In genomic region chr19:42255438-42255783, GRCm38 (mm10) we compare ENCODE assay signal across 8 mouse cellular contexts. TPM values are rescaled to one million over a fixed set of nuclear protein-coding genes. Genes with fewer than 3 reads are reported as not detected.
A peak's percentile ranks its signal among the peaks of the same experiment; 100 is the strongest.
DNase-seq lines count a peak whose midpoint lies in the region; ATAC-seq and TF ChIP-seq lines count a peak whose summit lies in the region.

No protein-coding gene starts in this region.

- H3K27ac ChIP-seq in kidney, embryonic 15.5 days: no peak overlapping the region
- H3K27ac ChIP-seq in hindbrain, postnatal 0 days: peak overlapping the region; percentile 89
- H3K27ac ChIP-seq in liver, postnatal 0 days (ENCODE audit: low read depth): no peak overlapping the region

- peaks cover 33% of the 10 kb centered on the region for H3K27me3 ChIP-seq in kidney, embryonic 15.5 days
- H3K27me3 ChIP-seq in hindbrain, postnatal 0 days (ENCODE audit: insufficient read depth, low read length): 0 out of 2 replicates have a peak, but pooled peaks cover 8% of the 10 kb centered on the region
- H3K27me3 ChIP-seq in liver, postnatal 0 days (ENCODE audit: insufficient read depth, low read length): peaks cover 21% of the 10 kb centered on the region

- H3K9me3 ChIP-seq in kidney, embryonic 15.5 days (replicated peaks): no peaks in the 10 kb centered on the region
- H3K9me3 ChIP-seq in hindbrain, postnatal 0 days (ENCODE audit: low read length): no peaks in the 10 kb centered on the region
- no peaks in the 10 kb centered on the region for H3K9me3 ChIP-seq in liver, postnatal 0 days (ENCODE audit: low read length)

- ATAC-seq in kidney, embryonic 15.5 days (replicated peaks; ENCODE audit: low FRiP score): peak; percentile 55
- peak; percentile 60 for ATAC-seq in hindbrain, postnatal 0 days
- no peak for ATAC-seq in liver, postnatal 0 days
- no peak for ATAC-seq in monocyte, adult 5-6 weeks (replicated peaks; ENCODE audit: insufficient number of reproducible peaks, low FRiP score, low TSS enrichment, poor library complexity, severe bottlenecking)

- H3K4me1 ChIP-seq in kidney, embryonic 15.5 days: peaks cover 8% of the 10 kb centered on the region
- H3K4me1 ChIP-seq in hindbrain, postnatal 0 days (ENCODE audit: insufficient read depth, low read length): 0 out of 2 replicates have a peak, but pooled peaks cover 6% of the 10 kb centered on the region
- 0 out of 2 replicates have a peak, but pooled peaks cover 2% of the 10 kb centered on the region for H3K4me1 ChIP-seq in liver, postnatal 0 days (ENCODE audit: insufficient read depth)

- no peak for TF ChIP-seq EP300 in liver, postnatal 0 days (IDR thresholded peaks at IDR 0.05; ENCODE audit: low read depth)

- H3K9ac ChIP-seq in kidney, embryonic 15.5 days: no peak overlapping the region
- peak overlapping the region; percentile 70 for H3K9ac ChIP-seq in hindbrain, postnatal 0 days (replicated peaks; ENCODE audit: low read length)
- H3K9ac ChIP-seq in liver, postnatal 0 days (replicated peaks): no peak overlapping the region

- no peak for DNase-seq in kidney, adult 9 months
- DNase-seq in cerebellum, postnatal 36 days: peak; percentile 64 to 70
- peak; percentile 75 for DNase-seq in hindbrain, postnatal 0 days (ENCODE audit: low spot score)
- no peak for DNase-seq in liver, postnatal 0 days
- DNase-seq in urinary bladder, postnatal 25 days (ENCODE audit: low spot score): no peak
- no peak for DNase-seq in thymus, postnatal 4 days

- WGBS in kidney, embryonic 15.5 days: 3% methylated on average over 10 of the region's 23 CpGs
- 0% methylated on average over 13 of the region's 23 CpGs for WGBS in hindbrain, postnatal 0 days
- WGBS in liver, postnatal 0 days (ENCODE audit: insufficient replicate concordance): 2% methylated on average over 7 of the region's 23 CpGs

- no peak for TF ChIP-seq CTCF in hindbrain, postnatal 0 days (IDR thresholded peaks at IDR 0.05; ENCODE audit: low read depth)
- no peak for TF ChIP-seq CTCF in liver, postnatal 0 days (IDR thresholded peaks at IDR 0.05; ENCODE audit: low read depth)

- H3K4me3 ChIP-seq in kidney, embryonic 15.5 days (replicated peaks): peak overlapping the region; percentile 41
- H3K4me3 ChIP-seq in hindbrain, postnatal 0 days (ENCODE audit: low read length): peak overlapping the region; percentile 59
- peak overlapping the region; percentile 13; the same call in 1 of the 2 replicates for H3K4me3 ChIP-seq in liver, postnatal 0 days (ENCODE audit: low read depth, low read length)

- H3K36me3 ChIP-seq in kidney, embryonic 15.5 days: no peaks in the 10 kb centered on the region
- no peaks in the 10 kb centered on the region for H3K36me3 ChIP-seq in hindbrain, postnatal 0 days (ENCODE audit: insufficient read depth, low read length)
- H3K36me3 ChIP-seq in liver, postnatal 0 days (replicated peaks; ENCODE audit: insufficient read depth, low read length): no peaks in the 10 kb centered on the region

- peak overlapping the region; percentile 69 for H3K4me2 ChIP-seq in kidney, embryonic 15.5 days
- peak overlapping the region; percentile 66 for H3K4me2 ChIP-seq in hindbrain, postnatal 0 days (ENCODE audit: low read depth, low read length)
- H3K4me2 ChIP-seq in liver, postnatal 0 days (ENCODE audit: low read depth, low read length): peak overlapping the region; percentile 22

RNA-seq across cellular contexts. Expression of gene Golga7b, which starts 8.0 kb away (rescaled TPM):
- polyA plus RNA-seq in kidney, embryonic 15.5 days (2015; fragmentation: Nextera tagmentation; extraction: Ambion mirVana): 0.13 and 0.34 TPM in 2 replicates
- total RNA-seq in hindbrain, postnatal 0 days (2014; rRNA removed): 80.0 and 84.8 TPM in 2 replicates
- 58.7 and 62.4 TPM in 2 replicates for polyA plus RNA-seq in hindbrain, postnatal 0 days (2015; fragmentation: Nextera tagmentation; extraction: Ambion mirVana)
- polyA plus RNA-seq in liver, postnatal 0 days (2015; fragmentation: Nextera tagmentation; extraction: Ambion mirVana): not detected in 2 replicates
- not detected in 3 replicates for total RNA-seq in monocyte, adult 5-6 weeks (2017)

RNA-seq across cellular contexts. Expression of gene Sfrp5, which starts 53.4 kb away (rescaled TPM):
- 1.2 and 2.1 TPM in 2 replicates for polyA plus RNA-seq in kidney, embryonic 15.5 days (2015; fragmentation: Nextera tagmentation; extraction: Ambion mirVana)
- 1.2 and 1.8 TPM in 2 replicates for total RNA-seq in hindbrain, postnatal 0 days (2014; rRNA removed)
- 1.6 and 2.0 TPM in 2 replicates for polyA plus RNA-seq in hindbrain, postnatal 0 days (2015; fragmentation: Nextera tagmentation; extraction: Ambion mirVana)
- polyA plus RNA-seq in liver, postnatal 0 days (2015; fragmentation: Nextera tagmentation; extraction: Ambion mirVana): not detected in 2 replicates
- not detected in 3 replicates for total RNA-seq in monocyte, adult 5-6 weeks (2017)

Comparison
In these comparisons a context has a peak if more than half of its experiments do, and no peak if none do; other contexts are left out.
1. ATAC-seq: peak in kidney, embryonic 15.5 days (single experiment) and hindbrain, postnatal 0 days (single experiment); none in liver, postnatal 0 days (single experiment) and monocyte, adult 5-6 weeks (single experiment).
2. DNase-seq: peak in cerebellum, postnatal 36 days (2 of 2) and hindbrain, postnatal 0 days (single experiment); none in kidney, adult 9 months (single experiment), liver, postnatal 0 days (single experiment), urinary bladder, postnatal 25 days (single experiment) and thymus, postnatal 4 days (single experiment).
3. RNA of gene Golga7b, which starts 8.0 kb away (polyA plus RNA-seq): 58.7 to 62.4 TPM in hindbrain, postnatal 0 days; 0.13 to 0.34 TPM in kidney, embryonic 15.5 days and not detected in liver, postnatal 0 days; every median in the first group is over 10 times any median in the second.
4. Peak in every context shown above with its lines, with median percentiles within 50 percentile points of each other: H3K4me2 ChIP-seq and H3K4me3 ChIP-seq.